Mouse (Mus musculus) limb, embryonic 14.5 days (tissue): ENCODE measurements around the gene Pacrg. TPM values are rescaled to one million over a fixed set of nuclear protein-coding genes. Genes with fewer than 3 reads are reported as not detected.

Experiments
- ATAC-seq: fragments of 200-750 bp; cut with Nextera tagmentation; 2 replicates; pipeline ENCODE4 v1.8.0; 2017; ENCODE audit warnings: low read depth, moderate number of reproducible peaks, moderate TSS enrichment; ENCODE audit not compliant: low FRiP score
- DNase-seq: peaks from one replicate; pipeline ENCODE4 v3.0.0-alpha.2; 2015; ENCODE audit warnings: low spot score
- H3K27ac ChIP-seq: fragments of 300-500 bp; sonication (generic); replicated peaks from 2 replicates; pipeline ENCODE4 v1.5.1; 2014; ENCODE audit warnings: low read depth, mild to moderate bottlenecking, low read length, moderate library complexity, mixed read lengths
- H3K27me3 ChIP-seq: fragments of 300-500 bp; sonication (generic); 2 replicates; pipeline ENCODE4 v1.6.1; 2014; ENCODE audit warnings: low read length, mixed read lengths; ENCODE audit not compliant: control insufficient read depth, insufficient read depth
- H3K36me3 ChIP-seq: fragments of 300-500 bp; sonication (generic); 2 replicates; pipeline ENCODE4 v1.6.1; 2014; ENCODE audit warnings: mild to moderate bottlenecking, low read length, moderate library complexity, mixed read lengths; ENCODE audit not compliant: control insufficient read depth, insufficient read depth
- H3K4me1 ChIP-seq: fragments of 300-500 bp; sonication (generic); 2 replicates; pipeline ENCODE4 v1.6.1; 2014; ENCODE audit warnings: antibody characterized with exemption, low read length, mixed read lengths; ENCODE audit not compliant: control insufficient read depth, insufficient read depth
- H3K4me2 ChIP-seq: fragments of 300-500 bp; sonication (generic); replicated peaks from 2 replicates; pipeline ENCODE4 v1.6.1; 2014; ENCODE audit warnings: low read depth, mild to moderate bottlenecking, low read length, moderate library complexity; ENCODE audit not compliant: severe bottlenecking
- H3K4me3 ChIP-seq: fragments of 300-500 bp; sonication (generic); replicated peaks from 2 replicates; pipeline ENCODE4 v1.5.1; 2014; ENCODE audit warnings: low read length
- H3K9ac ChIP-seq: fragments of 300-500 bp; sonication (generic); 2 replicates; pipeline ENCODE4 v1.6.1; 2014; ENCODE audit warnings: mild to moderate bottlenecking, low read depth, low read length, moderate library complexity; ENCODE audit not compliant: severe bottlenecking
- H3K9me3 ChIP-seq: fragments of 300-500 bp; sonication (generic); 2 replicates; pipeline ENCODE4 v1.6.1; 2016; ENCODE audit warnings: low read length; ENCODE audit not compliant: control insufficient read depth
- POLR2A ChIP-seq: fragments of 200-500 bp; IDR thresholded peaks from 2 replicates; pipeline ENCODE4 v1.8.0; 2012; ENCODE audit warnings: inconsistent platforms, mild to moderate bottlenecking, moderate library complexity, borderline replicate concordance; ENCODE audit not compliant: insufficient read depth, insufficient read length; ENCODE audit errors: extremely low read depth
- WGBS: fragments of 180-500 bp; shearing (Covaris S2); extraction: QIAGEN DNeasy Blood & Tissue Kit; methylation state at CpG from one replicate; pipeline ENCODE4 v1.1.7; 2014; 5-methylcytosine and 5-hydroxymethylcytosine counted together
- polyA plus RNA-seq, 2 experiments: library from polyadenylated mRNA; depleted of rRNA in 1 of 2; stranded (reverse) in 1 of 2; unstranded in 1 of 2; fragments of >200 nt; fragmentation: Nextera tagmentation in 1 of 2; extraction: Ambion mirVana in 1 of 2; gene quantifications; 2 replicates each; pipeline versions ENCODE4 v1.2.1 to v1.2.3; 2012 to 2014

Gene Pacrg
- polyA plus RNA-seq, 2 experiments, result 0.99 to 1.3 TPM

- H3K36me3 ChIP-seq, result no peaks in the 10 kb centered on the region
- no peak overlapping the region for H3K9ac ChIP-seq
- DNase-seq, result no peak
- H3K27ac ChIP-seq, result no peak overlapping the region
- no peaks in the 10 kb centered on the region for H3K9me3 ChIP-seq
- no peak for TF ChIP-seq POLR2A
- ATAC-seq, result no peak
- no peak overlapping the region for H3K4me3 ChIP-seq
- no peaks in the 10 kb centered on the region for H3K27me3 ChIP-seq
- H3K4me2 ChIP-seq, result no peak overlapping the region
- WGBS, result 61% methylated on average over 7 of the region's 7 CpGs
- peaks cover 6% of the 10 kb centered on the region for H3K4me1 ChIP-seq
These were observed 432.9 kb downstream of the Pacrg start for GRCm38 (mm10) chr17:10407031-10407722.

- no peaks in the 10 kb centered on the region for H3K9me3 ChIP-seq
- DNase-seq (no peak), ATAC-seq (no peak)
- peaks cover 6% of the 10 kb centered on the region for H3K4me1 ChIP-seq
- TF ChIP-seq POLR2A, result no peak
- no peaks in the 10 kb centered on the region for H3K27me3 ChIP-seq
- H3K36me3 ChIP-seq, result no peaks in the 10 kb centered on the region
- H3K9ac ChIP-seq, result no peak overlapping the region
- H3K4me2 ChIP-seq, result no peak overlapping the region
- no peak overlapping the region for H3K27ac ChIP-seq
- 67% methylated on average over 7 of the region's 7 CpGs for WGBS
- H3K4me3 ChIP-seq, result no peak overlapping the region
These were observed 433.8 kb downstream of the Pacrg start for GRCm38 (mm10) chr17:10406311-10406710.

- Histone ChIP-seq H3K4me1 (peaks cover 6% of the 10 kb centered on the region), H3K9ac (no peak overlapping the region), H3K36me3 (no peaks in the 10 kb centered on the region), H3K9me3 (no peaks in the 10 kb centered on the region), H3K27ac (no peak overlapping the region), H3K4me2 (no peak overlapping the region), H3K27me3 (no peaks in the 10 kb centered on the region), H3K4me3 (no peak overlapping the region)
- 70% methylated on average over 7 of the region's 7 CpGs for WGBS
- TF ChIP-seq POLR2A, result no peak
- DNase-seq (no peak), ATAC-seq (no peak)
These were observed 434.2 kb downstream of the Pacrg start for GRCm38 (mm10) chr17:10405906-10406305.

- no peak overlapping the region for H3K9ac ChIP-seq
- ATAC-seq (no peak), DNase-seq (no peak)
- H3K4me3 ChIP-seq, result no peak overlapping the region
- no peaks in the 10 kb centered on the region for H3K27me3 ChIP-seq
- H3K4me2 ChIP-seq, result no peak overlapping the region
- H3K4me1 ChIP-seq, result peaks cover 11% of the 10 kb centered on the region
- no peak for TF ChIP-seq POLR2A
- 91% methylated on average over 11 of the region's 11 CpGs for WGBS
- no peak overlapping the region for H3K27ac ChIP-seq
- H3K36me3 ChIP-seq, result no peaks in the 10 kb centered on the region
- no peaks in the 10 kb centered on the region for H3K9me3 ChIP-seq
These were observed 436.9 kb downstream of the Pacrg start for GRCm38 (mm10) chr17:10403186-10403585.

GRCm38 (mm10) chr17:10402064-10402640 is 438.0 kb downstream of the Pacrg start:
- TF ChIP-seq POLR2A, result no peak
- Histone ChIP-seq H3K9ac (no peak overlapping the region), H3K4me3 (no peak overlapping the region), H3K36me3 (no peaks in the 10 kb centered on the region), H3K4me1 (peaks cover 21% of the 10 kb centered on the region), H3K27me3 (no peaks in the 10 kb centered on the region), H3K9me3 (no peaks in the 10 kb centered on the region), H3K4me2 (no peak overlapping the region), H3K27ac (no peak overlapping the region)
- ATAC-seq (no peak), DNase-seq (no peak)
- 92% methylated on average over 12 of the region's 12 CpGs for WGBS
